Mouse (Mus musculus) embryonic facial prominence, embryonic 11.5 days (tissue): Measurements from ENCODE around the gene H2-Eb1. TPM values are rescaled to one million over a fixed set of nuclear protein-coding genes. Genes with fewer than 3 reads are reported as not detected.
"Not testable (repeated sequence)": the region's sequence is repeated elsewhere in the genome, so short reads cannot be mapped to it uniquely, and the experiment has no call there.

Experiments
- ATAC-seq: fragments of 200-750 bp; cut with Nextera tagmentation; replicated peaks from 2 replicates; pipeline ENCODE4 v1.8.0; 2017; ENCODE audit warnings: low read depth; ENCODE audit not compliant: insufficient number of reproducible peaks, low FRiP score, low TSS enrichment
- DNase-seq: peaks from one replicate; pipeline ENCODE4 v3.0.0-alpha.2; 2015; ENCODE audit warnings: low spot score
- H3K27ac ChIP-seq: fragments of 300-500 bp; sonication (generic); replicated peaks from 2 replicates; pipeline ENCODE4 v1.5.1; 2014; ENCODE audit warnings: mild to moderate bottlenecking, low read depth, low read length, control low read depth
- H3K27me3 ChIP-seq: fragments of 300-500 bp; sonication (generic); 2 replicates; pipeline ENCODE4 v1.6.1; 2014; ENCODE audit warnings: mild to moderate bottlenecking, low read length, moderate library complexity, mixed read lengths; ENCODE audit not compliant: control insufficient read depth, insufficient read depth
- H3K36me3 ChIP-seq: fragments of 300-500 bp; sonication (generic); replicated peaks from 2 replicates; pipeline ENCODE4 v1.6.1; 2014; ENCODE audit warnings: low read depth, mild to moderate bottlenecking, low read length, moderate library complexity, mixed read lengths; ENCODE audit not compliant: control insufficient read depth, insufficient read depth
- H3K4me1 ChIP-seq: fragments of 300-500 bp; sonication (generic); 2 replicates; pipeline ENCODE4 v1.6.1; 2014; ENCODE audit warnings: low read length, mixed read lengths; ENCODE audit not compliant: control insufficient read depth, insufficient read depth
- H3K4me2 ChIP-seq: fragments of 300-500 bp; sonication (generic); 2 replicates; pipeline ENCODE4 v1.6.1; 2014; ENCODE audit warnings: low read depth, mild to moderate bottlenecking, control low read depth, low read length, moderate library complexity
- H3K4me3 ChIP-seq: fragments of 300-500 bp; sonication (generic); 2 replicates; pipeline ENCODE4 v1.5.1; 2014; ENCODE audit warnings: low read depth, low read length, control low read depth
- H3K9ac ChIP-seq: fragments of 300-500 bp; sonication (generic); replicated peaks from 2 replicates; pipeline ENCODE4 v1.6.1; 2014; ENCODE audit warnings: mild to moderate bottlenecking, control low read depth, low read length
- H3K9me3 ChIP-seq: fragments of 300-500 bp; sonication (generic); replicated peaks from 2 replicates; pipeline ENCODE4 v1.6.1; 2016; ENCODE audit warnings: mild to moderate bottlenecking, low read length, inconsistent platforms, mixed read lengths; ENCODE audit not compliant: control insufficient read depth
- WGBS: fragments of 180-500 bp; shearing (Covaris S2); extraction: QIAGEN DNeasy Blood & Tissue Kit; methylation state at CpG from one replicate; pipeline ENCODE4 v1.1.7; 2014; 5-methylcytosine and 5-hydroxymethylcytosine counted together
- polyA plus RNA-seq: library from polyadenylated mRNA; unstranded; fragments of >200 nt; fragmentation: Nextera tagmentation; extraction: Ambion mirVana; gene quantifications from 2 replicates; pipeline ENCODE4 v1.2.1, GENCODE M21; 2014

Gene H2-Eb1
- polyA plus RNA-seq, 1 experiment from 2014 or later: 1.5 TPM

DNA sequence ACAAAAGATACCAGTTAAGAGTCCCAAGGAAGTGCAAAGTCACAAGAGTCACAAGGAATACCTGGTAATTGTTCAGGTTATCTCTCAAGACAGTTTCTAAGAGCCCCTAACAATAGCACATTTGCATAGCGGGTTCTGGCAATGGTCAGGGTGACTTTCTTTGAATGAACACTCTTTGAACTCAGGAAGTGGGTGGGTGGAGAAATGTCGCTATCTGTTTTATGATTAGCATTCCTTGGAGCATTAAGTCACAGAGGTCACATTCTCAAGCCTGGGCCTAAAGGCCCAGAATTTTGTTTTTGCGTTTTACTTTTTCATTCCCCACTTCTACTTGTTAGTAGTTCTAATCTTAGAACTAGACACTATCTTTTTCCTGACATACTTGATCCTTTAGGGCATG is 4.9 kb downstream of the H2-Eb1 start:
- 82% methylated on average over 3 of the region's 3 CpGs for WGBS
- H3K4me1 ChIP-seq, H3K9me3 ChIP-seq, H3K36me3 ChIP-seq, H3K4me2 ChIP-seq, H3K27ac ChIP-seq, DNase-seq, H3K4me3 ChIP-seq, H3K9ac ChIP-seq, ATAC-seq, H3K27me3 ChIP-seq: not testable (repeated sequence)

DNA sequence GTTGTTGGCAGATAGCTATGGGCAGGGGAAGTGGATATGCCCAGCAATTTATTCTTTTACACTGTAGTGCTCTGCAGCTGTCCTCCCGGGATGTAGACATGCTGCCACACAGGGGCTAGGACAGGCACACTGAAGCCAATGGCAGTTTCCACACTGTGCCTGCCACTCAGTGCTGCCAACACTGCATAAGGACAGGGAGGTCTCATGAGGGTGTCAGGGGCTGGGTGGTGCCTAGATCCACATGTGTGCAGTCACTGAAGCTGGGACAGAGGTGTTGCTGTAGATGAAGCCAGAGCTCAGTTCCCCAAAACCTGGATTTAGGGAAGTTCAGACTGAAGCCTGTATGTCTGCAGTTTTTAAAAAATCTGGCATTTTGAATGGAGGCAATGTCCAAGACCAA is 6.5 kb downstream of the H2-Eb1 start:
- no peaks in the 10 kb centered on the region for H3K4me1 ChIP-seq
- WGBS: 82% methylated on average over 1 of the region's 1 CpGs
- DNase-seq: no peak

DNA sequence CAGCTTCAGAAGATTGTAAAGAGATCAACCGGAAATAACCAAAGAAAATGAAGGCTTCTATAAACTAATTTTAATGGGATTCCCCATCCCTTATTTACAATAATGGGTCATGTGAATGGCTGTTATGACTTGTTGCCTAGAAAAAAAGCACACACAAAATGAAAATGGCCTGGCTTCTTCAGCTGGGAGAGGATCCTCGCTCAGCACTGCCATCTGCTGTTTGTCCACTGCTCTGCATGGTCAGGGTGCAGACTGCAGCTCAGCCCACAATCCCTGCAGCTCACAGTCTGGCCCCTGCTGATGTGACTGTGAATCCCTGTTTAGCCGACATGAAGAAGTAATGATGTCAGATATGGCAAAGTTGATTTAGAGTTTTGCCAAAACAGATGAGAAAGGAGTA is 7.7 kb downstream of the H2-Eb1 start:
- Histone ChIP-seq H3K27me3 (no peaks in the 10 kb centered on the region), H3K4me2 (no peak overlapping the region), H3K36me3 (no peaks in the 10 kb centered on the region), H3K4me1 (no peaks in the 10 kb centered on the region), H3K9ac (no peak overlapping the region), H3K9me3 (no peaks in the 10 kb centered on the region), H3K4me3 (no peak overlapping the region), H3K27ac (no peak overlapping the region)
- no peak for ATAC-seq
- whole genome bisulfite sequencing: 32% methylated on average over 3 of the region's 3 CpGs
- peak; percentile 80 for DNase-seq

More for the DNA sequence above, 6.5 kb downstream of the H2-Eb1 start:
- Histone ChIP-seq H3K4me3 (no peak overlapping the region), H3K36me3 (no peaks in the 10 kb centered on the region), H3K27ac (no peak overlapping the region), H3K9me3 (no peaks in the 10 kb centered on the region), H3K27me3 (no peaks in the 10 kb centered on the region), H3K9ac (no peak overlapping the region), H3K4me2 (no peak overlapping the region)
- ATAC-seq: no peak

DNA sequence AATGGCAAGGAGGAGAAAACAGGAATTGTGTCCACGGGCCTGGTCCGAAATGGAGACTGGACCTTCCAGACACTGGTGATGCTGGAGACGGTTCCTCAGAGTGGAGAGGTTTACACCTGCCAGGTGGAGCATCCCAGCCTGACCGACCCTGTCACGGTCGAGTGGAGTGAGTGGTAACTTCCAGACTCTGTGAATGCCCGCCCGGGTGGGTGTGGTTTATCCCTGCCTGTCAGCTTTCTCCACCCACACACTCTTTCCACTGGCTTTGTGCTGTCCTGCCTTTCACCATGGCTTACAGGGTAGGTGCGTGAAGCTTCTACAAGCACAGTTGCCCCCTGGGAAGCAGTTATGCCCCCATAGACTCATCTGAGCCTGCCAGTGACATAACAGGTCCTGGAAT is 8.6 kb downstream of the H2-Eb1 start:
- ATAC-seq (no peak), DNase-seq (no peak)
- H3K9ac ChIP-seq: no peak overlapping the region
- no peaks in the 10 kb centered on the region for H3K4me1 ChIP-seq
- H3K27me3 ChIP-seq: no peaks in the 10 kb centered on the region
- no peak overlapping the region for H3K4me2 ChIP-seq
- H3K4me3 ChIP-seq: no peak overlapping the region
- no peak overlapping the region for H3K27ac ChIP-seq
- 66% methylated on average over 9 of the region's 9 CpGs for WGBS
- no peaks in the 10 kb centered on the region for H3K36me3 ChIP-seq
- no peaks in the 10 kb centered on the region for H3K9me3 ChIP-seq

DNA sequence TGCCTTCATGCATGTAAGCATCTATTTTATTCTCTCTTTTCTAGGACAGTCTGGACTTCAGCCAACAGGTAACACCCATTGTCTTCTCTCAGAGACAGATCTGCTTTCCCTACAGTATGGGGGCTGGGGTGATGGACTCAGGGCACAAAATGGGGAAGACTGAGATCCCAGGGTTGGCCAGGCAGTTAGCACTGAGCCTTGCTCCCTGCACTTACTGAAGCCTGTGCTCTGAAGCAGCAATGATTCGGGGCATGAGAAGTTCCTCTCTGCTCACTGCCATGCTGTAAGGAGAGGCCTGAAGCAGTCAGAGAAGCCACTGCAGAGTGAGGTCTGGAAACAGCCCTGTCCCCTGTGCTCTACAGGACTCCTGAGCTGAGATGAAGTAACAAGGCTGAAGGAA is 9.8 kb downstream of the H2-Eb1 start:
- Histone ChIP-seq H3K4me2 (no peak overlapping the region), H3K27me3 (no peaks in the 10 kb centered on the region), H3K4me3 (no peak overlapping the region), H3K9me3 (no peaks in the 10 kb centered on the region), H3K27ac (no peak overlapping the region), H3K36me3 (no peaks in the 10 kb centered on the region), H3K9ac (no peak overlapping the region), H3K4me1 (no peaks in the 10 kb centered on the region)
- ATAC-seq (no peak), DNase-seq (no peak)
- 83% methylated on average over 1 of the region's 1 CpGs for WGBS

DNA sequence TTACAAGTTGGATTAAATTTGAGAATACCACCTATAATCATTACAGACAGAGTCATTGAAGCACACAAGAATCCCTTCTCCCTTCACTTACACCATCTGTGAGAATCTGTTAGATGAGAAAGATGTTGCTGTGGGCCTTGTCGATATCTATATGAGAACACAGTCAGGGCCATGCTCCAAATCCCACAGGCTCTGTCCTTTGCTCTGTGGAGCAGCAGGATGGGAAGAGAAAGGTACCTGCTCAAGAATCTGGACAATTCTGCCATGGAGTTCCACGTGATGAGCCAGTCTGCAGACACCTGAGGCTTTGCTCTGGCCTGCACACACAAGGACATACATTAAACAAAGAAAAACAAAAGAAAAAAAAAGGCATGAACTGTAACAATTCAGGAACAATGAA is 11.0 kb downstream of the H2-Eb1 start:
- no peak overlapping the region for H3K4me2 ChIP-seq
- no peaks in the 10 kb centered on the region for H3K4me1 ChIP-seq
- ATAC-seq (no peak), DNase-seq (no peak)
- H3K27ac ChIP-seq: no peak overlapping the region
- H3K36me3 ChIP-seq: no peaks in the 10 kb centered on the region
- no peaks in the 10 kb centered on the region for H3K27me3 ChIP-seq
- no peak overlapping the region for H3K9ac ChIP-seq
- H3K9me3 ChIP-seq: no peaks in the 10 kb centered on the region
- WGBS: 81% methylated on average over 2 of the region's 2 CpGs
- H3K4me3 ChIP-seq: no peak overlapping the region

DNA sequence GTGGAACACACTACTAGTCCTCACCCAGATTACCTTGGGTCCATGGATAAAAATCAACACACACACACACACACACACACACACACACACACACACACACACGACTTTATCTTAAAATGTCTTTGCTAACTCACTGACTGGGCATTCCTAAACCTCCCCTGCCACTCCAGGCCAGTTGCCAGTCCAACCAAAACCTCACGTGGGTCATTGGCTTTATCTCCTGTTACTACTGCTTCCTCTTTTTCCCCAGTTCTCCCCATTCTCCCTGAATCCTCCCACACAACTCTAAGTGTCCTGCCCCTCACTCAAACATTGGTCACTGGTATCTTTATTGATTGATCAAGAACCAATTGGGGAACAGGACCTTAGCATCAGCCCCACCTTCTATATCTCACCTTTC is 11.6 kb downstream of the H2-Eb1 start:
- no peaks in the 10 kb centered on the region for H3K4me1 ChIP-seq
- no peak overlapping the region for H3K4me2 ChIP-seq
- DNase-seq (no peak), ATAC-seq (no peak)
- 28% methylated on average over 2 of the region's 2 CpGs for WGBS
- H3K9ac ChIP-seq: no peak overlapping the region
- H3K27me3 ChIP-seq: no peaks in the 10 kb centered on the region
- no peak overlapping the region for H3K27ac ChIP-seq
- no peaks in the 10 kb centered on the region for H3K36me3 ChIP-seq
- no peaks in the 10 kb centered on the region for H3K9me3 ChIP-seq
- no peak overlapping the region for H3K4me3 ChIP-seq

DNA sequence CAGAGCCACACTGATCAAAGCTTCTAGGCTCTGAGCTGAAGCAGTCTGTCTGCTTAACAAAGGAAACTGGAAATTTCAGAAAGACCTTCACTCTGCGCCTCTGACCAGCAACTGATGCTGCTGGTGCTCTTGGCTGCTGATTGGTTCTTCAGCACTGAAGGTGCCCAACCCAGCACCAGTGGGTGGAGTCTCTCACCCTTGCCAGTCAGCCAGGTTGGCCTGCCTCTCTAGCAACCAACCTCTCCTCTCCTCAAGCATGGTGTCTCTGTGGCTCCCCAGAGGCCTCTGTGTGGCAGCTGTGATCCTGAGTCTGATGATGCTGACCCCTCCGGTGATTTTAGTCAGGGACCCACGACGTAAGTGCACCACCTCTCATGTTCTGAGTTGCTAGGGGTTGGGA is 19.8 kb downstream of the H2-Eb1 start, which contains the start of gene H2-Eb2:
H2-Eb2 (plus strand) TSS at position 230 of the 400 bp plus-strand sequence.
- no peak for ATAC-seq
- Histone ChIP-seq H3K4me2 (no peak within 1 kb of the TSS), H3K9me3 (no peaks in the 10 kb centered on the region), H3K36me3 (no peaks in the 10 kb centered on the region), H3K4me1 (no peaks in the 10 kb centered on the region), H3K4me3 (no peak within 1 kb of the TSS), H3K27ac (no peak within 1 kb of the TSS), H3K9ac (no peak within 1 kb of the TSS), H3K27me3 (no peaks in the 10 kb centered on the region)
- no peak for DNase-seq
- 47% methylated on average over 4 of the region's 4 CpGs for WGBS
